ENCODE assay signal across 8 mouse cellular contexts in genomic region chr14:45364211-45365195, GRCm38 (mm10). TPM values are rescaled to one million over a fixed set of nuclear protein-coding genes. Genes with fewer than 3 reads are reported as not detected.
DNase-seq lines count a peak whose midpoint lies in the region; ATAC-seq and TF ChIP-seq lines count a peak whose summit lies in the region.
"Had no signal": no experiment of that assay in that cellular context is flagged by ENCODE, and none has a peak within 500 bp of the region (broad histone marks: within the 10 kb centered on the region; RNA-seq: fewer than 3 reads in every experiment).

No protein-coding gene starts in this region.

- no peaks in the 10 kb centered on the region for H3K4me1 ChIP-seq in lung, postnatal 0 days (ENCODE audit: insufficient read depth, low read depth, low read length)
- H3K4me1 ChIP-seq in midbrain, embryonic 16.5 days (ENCODE audit: control insufficient read depth, insufficient read depth, low read length) = no peaks in the 10 kb centered on the region
- H3K4me1 ChIP-seq: stomach, embryonic 15.5 days had no signal

- WGBS in lung, postnatal 0 days = 83% methylated on average over 16 of the region's 16 CpGs
- 59% methylated on average over 16 of the region's 16 CpGs for WGBS in midbrain, embryonic 16.5 days

- ATAC-seq in lung, postnatal 0 days = no peak
- ATAC-seq in midbrain, embryonic 16.5 days = peak; percentile 78

- H3K27me3 ChIP-seq in lung, postnatal 0 days (replicated peaks; ENCODE audit: insufficient read depth, low read length) = no peaks in the 10 kb centered on the region
- H3K27me3 ChIP-seq in midbrain, embryonic 16.5 days (ENCODE audit: control insufficient read depth, insufficient read depth, low read depth, low read length) = no peaks in the 10 kb centered on the region
- H3K27me3 ChIP-seq: stomach, embryonic 15.5 days had no signal

- H3K27ac ChIP-seq in lung, postnatal 0 days (ENCODE audit: low read length) = no peak overlapping the region
- H3K27ac ChIP-seq in midbrain, embryonic 16.5 days (ENCODE audit: low read length) = no peak overlapping the region
- H3K27ac ChIP-seq: stomach, embryonic 15.5 days had no signal

- H3K4me2 ChIP-seq in lung, postnatal 0 days (replicated peaks; ENCODE audit: low read depth, low read length) = no peak overlapping the region
- H3K4me2 ChIP-seq in midbrain, embryonic 16.5 days (ENCODE audit: low read length) = no peak overlapping the region
- H3K4me2 ChIP-seq: stomach, embryonic 15.5 days had no signal

- peak; percentile 55 for DNase-seq in lung, postnatal 10 days
- DNase-seq in lung, postnatal 0 days (ENCODE audit: low spot score) = no peak
- DNase-seq in cerebellum, adult 9-11 months = peak; percentile 83
- peak; percentile 26 to 61 for DNase-seq in gastrocnemius, postnatal 36 days
- DNase-seq in urinary bladder, adult 18-20 months (ENCODE audit: low spot score in 2 of 2) = no peak
- no peak for DNase-seq in ovary, postnatal 10 days (ENCODE audit: low spot score)

- H3K9me3 ChIP-seq in lung, postnatal 0 days (ENCODE audit: low read length) = no peaks in the 10 kb centered on the region
- no peaks in the 10 kb centered on the region for H3K9me3 ChIP-seq in midbrain, embryonic 16.5 days (replicated peaks; ENCODE audit: control insufficient read depth, low read length, poor library complexity, severe bottlenecking)
- H3K9me3 ChIP-seq: stomach, embryonic 15.5 days had no signal

- intact Hi-C loops in gastrocnemius, postnatal 36 days (cut with DNase I) = no loop called here

- H3K9ac ChIP-seq in lung, postnatal 0 days (replicated peaks; ENCODE audit: low read depth) = no peak overlapping the region
- no peak overlapping the region for H3K9ac ChIP-seq in midbrain, embryonic 16.5 days (ENCODE audit: low read depth, low read length)
- H3K9ac ChIP-seq: stomach, embryonic 15.5 days had no signal

- peaks cover under 1% of the 10 kb centered on the region; the same call in 1 of the 2 replicates for H3K36me3 ChIP-seq in lung, postnatal 0 days (ENCODE audit: insufficient read depth, low read length)
- H3K36me3 ChIP-seq in midbrain, embryonic 16.5 days (ENCODE audit: control insufficient read depth, insufficient read depth, low read length) = peaks cover 8% of the 10 kb centered on the region

- TF ChIP-seq CTCF in lung, postnatal 0 days (IDR thresholded peaks at IDR 0.05) = no peak

- no peak overlapping the region for H3K4me3 ChIP-seq in lung, postnatal 0 days (ENCODE audit: low read depth, low read length)
- no peak overlapping the region for H3K4me3 ChIP-seq in midbrain, embryonic 16.5 days (ENCODE audit: low read depth, low read length)
- H3K4me3 ChIP-seq: stomach, embryonic 15.5 days had no signal

- TF ChIP-seq EP300 in lung, postnatal 0 days (IDR thresholded peaks at IDR 0.05) = no peak

RNA-seq across cellular contexts. Expression of gene Styx, which starts 13.6 kb away (rescaled TPM):
- 75.1 and 79.7 TPM in 2 replicates for polyA plus RNA-seq in lung, postnatal 0 days (2015; fragmentation: Nextera tagmentation; extraction: Ambion mirVana)
- total RNA-seq in gastrocnemius, postnatal 36 days (2021) = 10 to 100 TPM; 57.6 to 61.3 TPM
- 62.9 and 64.0 TPM in 2 replicates for polyA plus RNA-seq in midbrain, embryonic 16.5 days (2015; fragmentation: Nextera tagmentation; extraction: Ambion mirVana)

RNA-seq across cellular contexts. Expression of gene Psmc6, which starts 34.9 kb away (rescaled TPM):
- polyA plus RNA-seq in lung, postnatal 0 days (2015; fragmentation: Nextera tagmentation; extraction: Ambion mirVana) = 82.1 and 94.4 TPM in 2 replicates
- 100 to 1,000 TPM in 1 of 2 experiments, 10 to 100 TPM in 1; 87.4 to 103 TPM for total RNA-seq in gastrocnemius, postnatal 36 days (2021)
- 153 and 161 TPM in 2 replicates for polyA plus RNA-seq in midbrain, embryonic 16.5 days (2015; fragmentation: Nextera tagmentation; extraction: Ambion mirVana)

RNA-seq across cellular contexts. Expression of gene Gnpnat1, which starts 40.2 kb away (rescaled TPM):
- polyA plus RNA-seq in lung, postnatal 0 days (2015; fragmentation: Nextera tagmentation; extraction: Ambion mirVana) = 32.2 and 33.9 TPM in 2 replicates
- total RNA-seq in gastrocnemius, postnatal 36 days (2021) = 10 to 100 TPM in 1 of 2 experiments, 1 to 10 TPM in 1; 8.1 to 11.0 TPM
- 33.6 and 34.6 TPM in 2 replicates for polyA plus RNA-seq in midbrain, embryonic 16.5 days (2015; fragmentation: Nextera tagmentation; extraction: Ambion mirVana)

RNA-seq across cellular contexts. Expression of gene Ero1l, which starts 45.9 kb away (rescaled TPM):
- polyA plus RNA-seq in lung, postnatal 0 days (2015; fragmentation: Nextera tagmentation; extraction: Ambion mirVana) = 24.5 and 24.9 TPM in 2 replicates
- total RNA-seq in gastrocnemius, postnatal 36 days (2021) = 1 to 10 TPM; 3.7 to 7.3 TPM
- 24.5 and 27.6 TPM in 2 replicates for polyA plus RNA-seq in midbrain, embryonic 16.5 days (2015; fragmentation: Nextera tagmentation; extraction: Ambion mirVana)

Comparison
In these comparisons a context has a peak if more than half of its experiments do, and no peak if none do; other contexts are left out.
1. DNase-seq: peak in lung, postnatal 10 days (single experiment), cerebellum, adult 9-11 months (single experiment) and gastrocnemius, postnatal 36 days (2 of 2); none in lung, postnatal 0 days (single experiment), urinary bladder, adult 18-20 months (0 of 2) and ovary, postnatal 10 days (single experiment).